Mouse (Mus musculus): ENCODE measurements around the gene Smo. TPM values are rescaled to one million over a fixed set of nuclear protein-coding genes. Genes with fewer than 3 reads are reported as not detected.
A peak's percentile ranks its signal among the peaks of the same experiment; 100 is the strongest.
"Not testable (repeated sequence)": the region's sequence is repeated elsewhere in the genome, so short reads cannot be mapped to it uniquely, and the experiment has no call there.

Gene Smo
- polyA plus RNA-seq, 1 experiment from 2014 or later = 45.5 TPM

DNA sequence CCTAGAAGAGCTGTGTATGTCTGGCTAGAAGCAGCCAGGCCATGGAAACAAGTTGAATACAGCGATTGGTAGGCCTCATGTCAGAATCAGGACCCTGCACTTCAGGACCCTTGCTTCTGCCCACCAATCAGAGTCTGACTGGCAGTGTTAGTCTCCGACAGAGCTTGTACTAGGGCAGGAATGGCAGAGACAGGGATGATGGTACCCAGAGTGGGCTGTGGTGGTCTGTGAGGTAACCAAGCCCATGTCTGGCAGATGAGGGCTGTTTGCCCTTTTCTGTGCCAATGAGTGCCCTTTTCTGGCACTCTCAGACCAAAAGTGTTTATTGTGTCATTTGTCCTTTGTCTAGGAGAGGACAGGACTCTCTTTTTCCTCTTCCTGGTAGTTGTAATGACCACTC is 25.1 kb downstream of the Smo start:
- H3K36me3 ChIP-seq (ENCODE audit: control insufficient read depth, insufficient read depth, low read length) = peaks cover 56% of the 10 kb centered on the region
- not testable (repeated sequence) for ATAC-seq (ENCODE audit: low read depth); H3K9me3 ChIP-seq (ENCODE audit: control insufficient read depth, low read length); H3K4me3 ChIP-seq (ENCODE audit: low read depth, low read length); H3K4me1 ChIP-seq (ENCODE audit: control insufficient read depth, insufficient read depth, low read length); H3K9ac ChIP-seq (ENCODE audit: low read depth, low read length); H3K27ac ChIP-seq (replicated peaks; ENCODE audit: low read depth, low read length); H3K4me2 ChIP-seq (ENCODE audit: low read depth, low read length); H3K27me3 ChIP-seq (replicated peaks; ENCODE audit: control insufficient read depth, insufficient read depth, low read length); DNase-seq (ENCODE audit: low spot score)
- 93% methylated on average over 2 of the region's 2 CpGs for WGBS

DNA sequence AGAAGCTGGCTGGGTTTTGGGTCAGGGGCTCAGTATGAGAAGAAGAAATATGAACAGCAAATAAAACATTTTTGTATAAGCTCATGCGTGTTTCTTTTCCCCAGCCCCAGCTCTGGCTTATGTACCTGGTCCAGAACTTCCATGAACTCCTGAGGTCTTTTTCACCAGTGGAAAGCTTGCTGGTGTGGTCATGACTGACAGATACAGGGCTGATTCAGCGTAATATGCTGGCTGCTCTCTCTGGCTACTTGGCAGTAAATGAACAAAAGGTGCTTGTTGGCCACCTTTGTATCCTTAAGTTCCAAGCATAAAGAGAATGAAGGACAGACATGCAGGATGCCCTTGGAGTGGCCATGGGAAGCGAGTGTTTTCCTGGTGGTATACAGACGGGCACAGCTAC is 26.0 kb downstream of the Smo start:
- no peaks in the 10 kb centered on the region for H3K9me3 ChIP-seq (ENCODE audit: control insufficient read depth, low read length)
- no peak for DNase-seq (ENCODE audit: low spot score)
- no peaks in the 10 kb centered on the region for H3K27me3 ChIP-seq (replicated peaks; ENCODE audit: control insufficient read depth, insufficient read depth, low read length)
- no peak overlapping the region for H3K4me3 ChIP-seq (ENCODE audit: low read depth, low read length)
- peaks cover 49% of the 10 kb centered on the region for H3K36me3 ChIP-seq (ENCODE audit: control insufficient read depth, insufficient read depth, low read length)
- H3K9ac ChIP-seq (ENCODE audit: low read depth, low read length) = no peak overlapping the region
- no peak overlapping the region for H3K4me2 ChIP-seq (ENCODE audit: low read depth, low read length)
- ATAC-seq (ENCODE audit: low read depth) = no peak
- H3K4me1 ChIP-seq (ENCODE audit: control insufficient read depth, insufficient read depth, low read length) = no peaks in the 10 kb centered on the region
- 92% methylated on average over 4 of the region's 4 CpGs for WGBS
- H3K27ac ChIP-seq (replicated peaks; ENCODE audit: low read depth, low read length) = no peak overlapping the region

DNA sequence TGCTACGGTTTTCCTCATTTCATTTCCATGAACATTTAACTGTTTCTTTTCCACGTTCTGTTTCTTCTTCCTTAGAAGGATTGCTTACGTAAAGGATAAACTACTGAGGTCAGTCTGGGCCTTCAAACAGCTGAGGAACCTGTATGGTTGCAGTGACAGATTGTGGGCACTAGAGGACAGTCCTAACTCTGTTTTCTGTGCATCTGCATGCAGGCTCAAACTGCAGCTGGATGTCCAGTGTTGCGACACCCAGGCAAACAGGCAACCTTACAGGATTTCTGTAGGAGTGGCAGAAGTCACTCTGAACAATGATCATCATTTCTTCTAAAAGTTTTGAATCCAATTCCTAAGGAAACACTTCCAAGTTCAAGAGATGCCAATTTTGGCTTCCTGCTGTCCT is 27.2 kb downstream of the Smo start:
- DNase-seq (ENCODE audit: low spot score) = peak; percentile 39
- Histone ChIP-seq H3K9me3 (ENCODE audit: control insufficient read depth, low read length) (no peaks in the 10 kb centered on the region), H3K9ac (ENCODE audit: low read depth, low read length) (no peak overlapping the region), H3K27me3 (replicated peaks; ENCODE audit: control insufficient read depth, insufficient read depth, low read length) (no peaks in the 10 kb centered on the region), H3K4me3 (ENCODE audit: low read depth, low read length) (no peak overlapping the region), H3K4me1 (ENCODE audit: control insufficient read depth, insufficient read depth, low read length) (no peaks in the 10 kb centered on the region), H3K27ac (replicated peaks; ENCODE audit: low read depth, low read length) (no peak overlapping the region), H3K36me3 (ENCODE audit: control insufficient read depth, insufficient read depth, low read length) (peaks cover 38% of the 10 kb centered on the region), H3K4me2 (ENCODE audit: low read depth, low read length) (no peak overlapping the region)
- WGBS = 65% methylated on average over 4 of the region's 4 CpGs
- no peak for ATAC-seq (ENCODE audit: low read depth)

DNA sequence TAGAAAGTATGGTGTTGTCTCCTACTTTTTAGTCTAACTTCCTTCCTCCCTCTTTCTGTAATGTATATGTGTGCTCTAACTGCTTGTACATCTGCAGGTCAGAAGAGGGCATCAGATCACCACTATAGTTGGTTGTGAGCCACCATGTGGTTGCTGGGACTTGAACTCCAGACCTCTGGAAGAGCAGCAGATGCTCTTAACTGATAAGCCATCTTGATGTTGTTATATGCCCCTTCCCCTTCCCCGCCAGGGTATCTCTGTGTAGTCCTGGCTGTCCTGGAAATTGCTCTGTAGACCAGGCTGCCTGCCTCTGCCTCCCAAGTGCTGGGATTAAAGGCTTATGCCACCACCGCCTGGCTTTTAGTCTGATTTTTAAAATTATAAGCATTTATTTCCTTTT is 31.6 kb downstream of the Smo start:
- peaks cover 5% of the 10 kb centered on the region; the same call in 1 of the 2 replicates for H3K4me1 ChIP-seq (ENCODE audit: control insufficient read depth, insufficient read depth, low read length)
- WGBS = 87% methylated on average over 2 of the region's 2 CpGs
- no peak overlapping the region for H3K9ac ChIP-seq (ENCODE audit: low read depth, low read length)
- no peak for DNase-seq (ENCODE audit: low spot score)
- no peaks in the 10 kb centered on the region for H3K27me3 ChIP-seq (replicated peaks; ENCODE audit: control insufficient read depth, insufficient read depth, low read length)
- H3K4me2 ChIP-seq (ENCODE audit: low read depth, low read length) = no peak overlapping the region
- no peaks in the 10 kb centered on the region for H3K9me3 ChIP-seq (ENCODE audit: control insufficient read depth, low read length)
- ATAC-seq (ENCODE audit: low read depth) = no peak
- H3K36me3 ChIP-seq (ENCODE audit: control insufficient read depth, insufficient read depth, low read length) = peaks cover 2% of the 10 kb centered on the region; the same call in 1 of the 2 replicates
- no peak overlapping the region for H3K27ac ChIP-seq (replicated peaks; ENCODE audit: low read depth, low read length)
- no peak overlapping the region for H3K4me3 ChIP-seq (ENCODE audit: low read depth, low read length)

DNA sequence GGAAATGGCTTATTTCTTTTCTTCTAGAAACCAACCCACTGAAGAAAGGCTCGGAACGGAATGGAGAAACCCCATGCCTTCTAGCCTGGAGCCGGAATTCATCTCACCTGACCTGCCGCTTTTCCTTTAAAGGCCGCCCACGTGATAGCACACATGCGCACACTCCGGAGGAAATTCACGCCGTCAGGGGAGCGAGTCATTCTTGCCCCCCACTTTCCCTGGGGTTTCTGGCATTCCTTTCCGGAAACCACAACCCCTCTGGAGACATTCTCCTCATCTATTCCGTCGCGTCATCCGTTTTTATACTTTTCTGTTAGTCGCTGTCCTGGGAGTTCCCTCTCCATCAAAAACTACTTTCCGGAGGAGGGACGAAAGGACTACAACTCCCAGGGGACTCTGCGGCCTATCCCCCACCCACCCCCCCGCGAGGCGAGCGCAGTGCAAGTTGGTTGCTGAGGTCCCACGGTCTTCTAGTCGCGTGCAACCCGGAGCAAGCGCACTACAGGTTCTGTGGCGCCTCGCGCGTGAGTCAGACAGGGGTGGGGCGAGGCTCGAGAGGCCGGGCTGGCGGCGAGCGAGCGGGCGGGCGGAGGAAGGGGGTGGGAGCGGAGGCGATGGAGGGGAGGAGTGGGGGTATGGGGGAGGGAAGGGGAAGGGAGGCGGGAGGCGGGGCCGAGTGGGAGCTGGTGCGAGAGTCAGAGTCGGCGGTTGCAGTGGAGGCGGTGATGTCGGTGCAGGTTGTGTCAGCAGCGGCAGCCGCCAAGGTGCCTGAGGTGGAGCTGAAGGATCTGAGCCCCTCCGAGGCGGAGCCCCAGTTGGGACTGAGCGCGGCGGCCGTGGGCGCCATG is 32.7 kb downstream of the Smo start, which contains the start of gene Ahcyl2:
TSS of gene Ahcyl2 (plus strand) at position 199 of the 848 bp plus-strand sequence.
- H3K9ac ChIP-seq (ENCODE audit: low read depth, low read length) = peak within 1 kb of the TSS; percentile 83
- peaks cover 5% of the 10 kb centered on the region; the same call in 1 of the 2 replicates for H3K4me1 ChIP-seq (ENCODE audit: control insufficient read depth, insufficient read depth, low read length)
- H3K4me3 ChIP-seq (ENCODE audit: low read depth, low read length) = peak within 1 kb of the TSS; percentile 88
- no peaks in the 10 kb centered on the region for H3K9me3 ChIP-seq (ENCODE audit: control insufficient read depth, low read length)
- WGBS = 0% methylated on average over 43 of the region's 61 CpGs
- H3K36me3 ChIP-seq (ENCODE audit: control insufficient read depth, insufficient read depth, low read length) = no peaks in the 10 kb centered on the region
- H3K27ac ChIP-seq (replicated peaks; ENCODE audit: low read depth, low read length) = peak within 1 kb of the TSS; percentile 85
- ATAC-seq (ENCODE audit: low read depth) = peak; percentile 99
- peak; percentile 99 for DNase-seq (ENCODE audit: low spot score)
- H3K27me3 ChIP-seq (replicated peaks; ENCODE audit: control insufficient read depth, insufficient read depth, low read length) = no peaks in the 10 kb centered on the region
- H3K4me2 ChIP-seq (ENCODE audit: low read depth, low read length) = peak within 1 kb of the TSS; percentile 54

DNA sequence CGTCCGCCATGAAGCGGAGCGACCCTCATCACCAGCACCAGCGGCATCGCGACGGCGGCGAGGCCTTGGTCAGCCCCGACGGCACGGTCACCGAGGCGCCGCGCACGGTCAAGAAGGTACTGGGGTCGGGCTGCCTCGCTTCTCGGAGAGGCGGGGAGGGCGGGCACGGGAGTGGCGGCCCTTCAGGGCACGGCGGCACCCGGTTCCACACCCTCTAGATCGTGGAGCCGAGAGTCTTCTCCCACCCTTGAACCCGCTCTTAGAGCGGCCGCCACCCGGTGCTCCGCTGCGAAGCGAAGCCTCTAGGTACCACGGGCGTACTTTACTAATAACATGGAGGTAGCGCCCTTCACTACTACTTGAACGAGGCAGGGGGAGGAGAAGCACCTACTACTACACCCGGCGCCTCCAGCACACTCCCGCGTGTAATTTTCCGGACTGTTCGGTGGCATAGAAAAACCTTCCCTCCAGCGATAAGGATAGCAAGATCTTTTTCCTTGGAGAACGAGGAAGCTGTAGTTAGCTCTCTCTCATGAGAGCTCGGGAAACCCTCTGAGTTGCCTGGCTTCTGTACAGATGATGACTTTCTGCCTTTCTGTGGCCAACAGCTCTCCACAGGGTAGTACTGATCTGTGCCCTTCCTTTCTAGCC is 33.6 kb downstream of the Smo start:
- Histone ChIP-seq H3K4me3 (ENCODE audit: low read depth, low read length) (peak overlapping the region; percentile 88), H3K36me3 (ENCODE audit: control insufficient read depth, insufficient read depth, low read length) (no peaks in the 10 kb centered on the region), H3K27me3 (replicated peaks; ENCODE audit: control insufficient read depth, insufficient read depth, low read length) (no peaks in the 10 kb centered on the region), H3K9ac (ENCODE audit: low read depth, low read length) (peak overlapping the region; percentile 83), H3K4me2 (ENCODE audit: low read depth, low read length) (peak overlapping the region; percentile 54), H3K9me3 (ENCODE audit: control insufficient read depth, low read length) (no peaks in the 10 kb centered on the region), H3K27ac (replicated peaks; ENCODE audit: low read depth, low read length) (peak overlapping the region; percentile 85), H3K4me1 (ENCODE audit: control insufficient read depth, insufficient read depth, low read length) (peaks cover 5% of the 10 kb centered on the region; the same call in 1 of the 2 replicates)
- ATAC-seq (ENCODE audit: low read depth) = no peak; the same call in 1 of the 2 replicates
- under 1% methylated on average over 26 of the region's 50 CpGs for WGBS
- peak; percentile 31 for DNase-seq (ENCODE audit: low spot score)

DNA sequence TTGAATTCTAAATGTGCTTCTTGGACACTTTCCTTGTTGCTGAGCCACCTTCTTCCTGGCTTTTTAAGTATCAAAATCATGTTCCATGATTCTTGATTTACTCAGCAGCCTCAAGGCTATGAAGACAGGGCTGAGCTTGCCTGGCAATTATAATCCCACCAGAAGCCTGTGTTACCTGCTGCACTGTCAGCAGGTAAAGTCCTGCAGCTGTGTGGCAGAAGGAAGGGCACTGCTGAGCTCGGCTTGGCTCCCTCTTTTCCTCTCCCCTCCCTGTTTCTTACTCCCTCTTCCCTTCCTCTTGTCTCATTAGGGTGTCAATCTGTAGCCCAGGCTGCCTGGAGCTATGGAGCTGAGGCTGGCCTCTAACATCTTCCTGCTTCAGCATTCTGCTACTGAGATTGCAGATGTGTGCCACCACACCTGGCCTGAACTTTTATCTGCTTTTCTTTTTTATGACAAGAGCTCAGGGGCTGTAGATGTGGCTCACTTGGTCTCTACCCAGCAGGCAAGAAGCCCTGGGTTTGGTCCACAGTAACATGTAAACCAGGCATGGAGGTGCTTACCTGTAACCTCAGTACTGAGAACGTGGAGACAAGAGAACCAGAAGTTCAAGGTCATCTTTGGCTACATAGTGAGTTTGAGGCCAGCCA is 35.5 kb downstream of the Smo start:
- no peak overlapping the region for H3K4me3 ChIP-seq (ENCODE audit: low read depth, low read length)
- H3K27ac ChIP-seq (replicated peaks; ENCODE audit: low read depth, low read length) = no peak overlapping the region
- H3K36me3 ChIP-seq (ENCODE audit: control insufficient read depth, insufficient read depth, low read length) = no peaks in the 10 kb centered on the region
- no peaks in the 10 kb centered on the region for H3K27me3 ChIP-seq (replicated peaks; ENCODE audit: control insufficient read depth, insufficient read depth, low read length)
- 50% methylated on average over 2 of the region's 2 CpGs for WGBS
- peaks cover 5% of the 10 kb centered on the region; the same call in 1 of the 2 replicates for H3K4me1 ChIP-seq (ENCODE audit: control insufficient read depth, insufficient read depth, low read length)
- no peak overlapping the region for H3K9ac ChIP-seq (ENCODE audit: low read depth, low read length)
- no peak for DNase-seq (ENCODE audit: low spot score)
- H3K9me3 ChIP-seq (ENCODE audit: control insufficient read depth, low read length) = no peaks in the 10 kb centered on the region
- ATAC-seq (ENCODE audit: low read depth) = no peak
- no peak overlapping the region for H3K4me2 ChIP-seq (ENCODE audit: low read depth, low read length)

DNA sequence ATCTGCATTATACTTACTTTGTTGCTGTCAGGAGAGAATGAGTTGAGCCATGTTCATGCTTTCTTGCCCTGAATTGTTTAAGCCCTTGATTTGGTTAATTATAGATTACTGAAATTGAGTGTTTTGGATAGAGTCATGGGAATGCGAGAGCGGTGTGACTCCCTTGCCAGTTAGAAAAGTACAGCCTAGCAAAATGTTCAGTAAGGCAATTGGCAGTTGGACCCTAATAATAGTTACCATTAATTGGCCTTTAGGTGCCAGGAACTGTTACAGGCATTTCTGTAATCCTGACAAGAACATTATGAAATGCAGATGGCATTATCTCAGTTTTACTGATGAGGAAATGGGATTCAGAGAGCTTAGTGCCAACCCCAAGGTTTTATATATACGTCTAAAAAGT is 36.9 kb downstream of the Smo start:
- ATAC-seq (ENCODE audit: low read depth) (no peak), DNase-seq (ENCODE audit: low spot score) (no peak)
- H3K27me3 ChIP-seq (replicated peaks; ENCODE audit: control insufficient read depth, insufficient read depth, low read length) = no peaks in the 10 kb centered on the region
- H3K36me3 ChIP-seq (ENCODE audit: control insufficient read depth, insufficient read depth, low read length) = no peaks in the 10 kb centered on the region
- peaks cover 5% of the 10 kb centered on the region; the same call in 1 of the 2 replicates for H3K4me1 ChIP-seq (ENCODE audit: control insufficient read depth, insufficient read depth, low read length)
- no peak overlapping the region for H3K4me3 ChIP-seq (ENCODE audit: low read depth, low read length)
- no peak overlapping the region for H3K4me2 ChIP-seq (ENCODE audit: low read depth, low read length)
- H3K27ac ChIP-seq (replicated peaks; ENCODE audit: low read depth, low read length) = no peak overlapping the region
- WGBS = 77% methylated on average over 3 of the region's 3 CpGs
- no peak overlapping the region for H3K9ac ChIP-seq (ENCODE audit: low read depth, low read length)
- H3K9me3 ChIP-seq (ENCODE audit: control insufficient read depth, low read length) = no peaks in the 10 kb centered on the region
